Mouse (Mus musculus): Measurements from ENCODE around the gene Ovgp1. TPM values are rescaled to one million over a fixed set of nuclear protein-coding genes. Genes with fewer than 3 reads are reported as not detected.
"Not testable (repeated sequence)": the region's sequence is repeated elsewhere in the genome, so short reads cannot be mapped to it uniquely, and the experiment has no call there.

The Ovgp1 gene
- polyA plus RNA-seq, 1 experiment from 2014 or later, result 0.56 TPM

- Histone ChIP-seq H3K9me3 (ENCODE audit: control insufficient read depth, low read length) (no peaks in the 10 kb centered on the region), H3K36me3 (ENCODE audit: control insufficient read depth, insufficient read depth, low read length) (no peaks in the 10 kb centered on the region), H3K4me3 (ENCODE audit: low read depth, low read length) (no peak overlapping the region), H3K4me1 (replicated peaks; ENCODE audit: control insufficient read depth, insufficient read depth) (no peaks in the 10 kb centered on the region; the same call in 1 of the 2 replicates), H3K27me3 (ENCODE audit: control insufficient read depth, insufficient read depth, low read length) (no peaks in the 10 kb centered on the region), H3K4me2 (replicated peaks; ENCODE audit: low read depth) (no peak overlapping the region; the same call in 1 of the 2 replicates), H3K9ac (ENCODE audit: low read length) (no peak overlapping the region), H3K27ac (replicated peaks) (no peak overlapping the region)
- ATAC-seq (ENCODE audit: low FRiP score, low TSS enrichment) (peak; percentile 88), DNase-seq (ENCODE audit: low spot score) (peak; percentile 67)
- no peak for TF ChIP-seq EP300 (optimal IDR thresholded peaks at IDR 0.05)
- no peak for TF ChIP-seq CTCF (IDR thresholded peaks at IDR 0.05; ENCODE audit: low read depth)
- 18% methylated on average over 17 of the region's 17 CpGs for WGBS
Observed at GRCm38 (mm10) chr3:106001416-106002370, 28.2 kb downstream of the Ovgp1 start.

GRCm38 (mm10) chr3:106003360-106003759, 29.8 kb downstream of the Ovgp1 start:
- not testable (repeated sequence) for DNase-seq (ENCODE audit: low spot score); H3K4me1 ChIP-seq (replicated peaks; ENCODE audit: control insufficient read depth, insufficient read depth); ATAC-seq (ENCODE audit: low FRiP score, low TSS enrichment); H3K9me3 ChIP-seq (ENCODE audit: control insufficient read depth, low read length); H3K4me2 ChIP-seq (replicated peaks; ENCODE audit: low read depth); H3K4me3 ChIP-seq (ENCODE audit: low read depth, low read length); H3K9ac ChIP-seq (ENCODE audit: low read length); H3K27ac ChIP-seq (replicated peaks); H3K36me3 ChIP-seq (ENCODE audit: control insufficient read depth, insufficient read depth, low read length); H3K27me3 ChIP-seq (ENCODE audit: control insufficient read depth, insufficient read depth, low read length)
- 60% methylated on average over 10 of the region's 10 CpGs for WGBS

GRCm38 (mm10) chr3:106014546-106014945, 41.0 kb downstream of the Ovgp1 start, which contains the start of gene Pifo:
Gene Pifo (minus strand): TSS chr3:106014646.
- no peak within 1 kb of the TSS for H3K27ac ChIP-seq (replicated peaks)
- WGBS, result 91% methylated on average over 2 of the region's 2 CpGs

GRCm38 (mm10) chr3:106021840-106022239, 48.3 kb downstream of the Ovgp1 start:
- DNase-seq (ENCODE audit: low spot score), result no peak
- Histone ChIP-seq H3K4me2 (replicated peaks; ENCODE audit: low read depth) (no peak overlapping the region), H3K4me1 (replicated peaks; ENCODE audit: control insufficient read depth, insufficient read depth) (no peaks in the 10 kb centered on the region), H3K27ac (replicated peaks) (no peak overlapping the region), H3K9ac (ENCODE audit: low read length) (no peak overlapping the region), H3K27me3 (ENCODE audit: control insufficient read depth, insufficient read depth, low read length) (no peaks in the 10 kb centered on the region; the same call in 1 of the 2 replicates), H3K4me3 (ENCODE audit: low read depth, low read length) (no peak overlapping the region), H3K36me3 (ENCODE audit: control insufficient read depth, insufficient read depth, low read length) (no peaks in the 10 kb centered on the region), H3K9me3 (ENCODE audit: control insufficient read depth, low read length) (no peaks in the 10 kb centered on the region)
- TF ChIP-seq EP300 (optimal IDR thresholded peaks at IDR 0.05) (no peak), CTCF (IDR thresholded peaks at IDR 0.05; ENCODE audit: low read depth) (peak; percentile 73)
- no peak for ATAC-seq (ENCODE audit: low FRiP score, low TSS enrichment)

More at GRCm38 (mm10) chr3:106014546-106014945, 41.0 kb downstream of the Ovgp1 start, which contains the start of gene Pifo:
- H3K4me2 ChIP-seq (replicated peaks; ENCODE audit: low read depth), result no peak within 1 kb of the TSS
- no peaks in the 10 kb centered on the region for H3K9me3 ChIP-seq (ENCODE audit: control insufficient read depth, low read length)
- ATAC-seq (ENCODE audit: low FRiP score, low TSS enrichment) (no peak), DNase-seq (ENCODE audit: low spot score) (no peak)
- no peaks in the 10 kb centered on the region; the same call in 1 of the 2 replicates for H3K27me3 ChIP-seq (ENCODE audit: control insufficient read depth, insufficient read depth, low read length)
- no peak within 1 kb of the TSS for H3K4me3 ChIP-seq (ENCODE audit: low read depth, low read length)
- no peaks in the 10 kb centered on the region for H3K4me1 ChIP-seq (replicated peaks; ENCODE audit: control insufficient read depth, insufficient read depth)
- H3K9ac ChIP-seq (ENCODE audit: low read length), result no peak within 1 kb of the TSS
- TF ChIP-seq CTCF (IDR thresholded peaks at IDR 0.05; ENCODE audit: low read depth), result no peak
- no peak for TF ChIP-seq EP300 (optimal IDR thresholded peaks at IDR 0.05)
- no peaks in the 10 kb centered on the region for H3K36me3 ChIP-seq (ENCODE audit: control insufficient read depth, insufficient read depth, low read length)

- no peak overlapping the region for H3K4me3 ChIP-seq (ENCODE audit: low read depth, low read length)
- 87% methylated on average over 2 of the region's 2 CpGs for WGBS
- H3K27me3 ChIP-seq (ENCODE audit: control insufficient read depth, insufficient read depth, low read length), result no peaks in the 10 kb centered on the region
- H3K9ac ChIP-seq (ENCODE audit: low read length), result no peak overlapping the region
- H3K4me1 ChIP-seq (replicated peaks; ENCODE audit: control insufficient read depth, insufficient read depth), result no peaks in the 10 kb centered on the region
- H3K9me3 ChIP-seq (ENCODE audit: control insufficient read depth, low read length), result no peaks in the 10 kb centered on the region
- ATAC-seq (ENCODE audit: low FRiP score, low TSS enrichment) (no peak), DNase-seq (ENCODE audit: low spot score) (no peak)
- no peak overlapping the region for H3K4me2 ChIP-seq (replicated peaks; ENCODE audit: low read depth)
- no peak for TF ChIP-seq EP300 (optimal IDR thresholded peaks at IDR 0.05)
- no peak for TF ChIP-seq CTCF (IDR thresholded peaks at IDR 0.05; ENCODE audit: low read depth)
- no peak overlapping the region for H3K27ac ChIP-seq (replicated peaks)
- H3K36me3 ChIP-seq (ENCODE audit: control insufficient read depth, insufficient read depth, low read length), result no peaks in the 10 kb centered on the region
Observed at GRCm38 (mm10) chr3:106024135-106024534, 50.6 kb downstream of the Ovgp1 start.

GRCm38 (mm10) chr3:106032781-106033180, 59.3 kb downstream of the Ovgp1 start, which contains the start of gene Chil5:
Gene Chil5 (minus strand): TSS chr3:106032814.
- no peak within 1 kb of the TSS for H3K27ac ChIP-seq (replicated peaks)
- no peak for ATAC-seq (ENCODE audit: low FRiP score, low TSS enrichment)
- TF ChIP-seq EP300 (optimal IDR thresholded peaks at IDR 0.05) (no peak), CTCF (IDR thresholded peaks at IDR 0.05; ENCODE audit: low read depth) (no peak)

More at GRCm38 (mm10) chr3:106032781-106033180, 59.3 kb downstream of the Ovgp1 start, which contains the start of gene Chil5:
- 77% methylated on average over 1 of the region's 1 CpGs for WGBS
- Histone ChIP-seq H3K27me3 (ENCODE audit: control insufficient read depth, insufficient read depth, low read length) (no peaks in the 10 kb centered on the region), H3K9me3 (ENCODE audit: control insufficient read depth, low read length) (no peaks in the 10 kb centered on the region), H3K4me3 (ENCODE audit: low read depth, low read length) (no peak within 1 kb of the TSS), H3K4me1 (replicated peaks; ENCODE audit: control insufficient read depth, insufficient read depth) (no peaks in the 10 kb centered on the region), H3K4me2 (replicated peaks; ENCODE audit: low read depth) (no peak within 1 kb of the TSS), H3K9ac (ENCODE audit: low read length) (no peak within 1 kb of the TSS), H3K36me3 (ENCODE audit: control insufficient read depth, insufficient read depth, low read length) (no peaks in the 10 kb centered on the region)
- DNase-seq (ENCODE audit: low spot score), result no peak

Other genes with a start within 250 kb of the Ovgp1 start
- 119 and 120 TPM in 2 replicates for gene Rap1a, start 172.4 kb upstream of the Ovgp1 start, polyA plus RNA-seq (2015; fragmentation: Nextera tagmentation; extraction: Ambion mirVana)
- 0.34 and 0.47 TPM in 2 replicates for gene Adora3, start 102.9 kb upstream of the Ovgp1 start, polyA plus RNA-seq (2015; fragmentation: Nextera tagmentation; extraction: Ambion mirVana)
- 0.17 and 0.36 TPM in 2 replicates for gene Tmigd3, start 102.8 kb upstream of the Ovgp1 start, polyA plus RNA-seq (2015; fragmentation: Nextera tagmentation; extraction: Ambion mirVana)
- gene I830077J02Rik, start 41.0 kb upstream of the Ovgp1 start, polyA plus RNA-seq (2015; fragmentation: Nextera tagmentation; extraction: Ambion mirVana), result 0.63 and 1.2 TPM in 2 replicates
- gene Wdr77, start 14.3 kb upstream of the Ovgp1 start, polyA plus RNA-seq (2015; fragmentation: Nextera tagmentation; extraction: Ambion mirVana), result 52.7 and 54.4 TPM in 2 replicates
- gene Atp5f1, start 13.6 kb upstream of the Ovgp1 start, polyA plus RNA-seq (2015; fragmentation: Nextera tagmentation; extraction: Ambion mirVana), result 406 and 414 TPM in 2 replicates
- gene Pifo, start 40.9 kb downstream of the Ovgp1 start, polyA plus RNA-seq (2015; fragmentation: Nextera tagmentation; extraction: Ambion mirVana), result not detected in 2 replicates
- gene Chil5, start 59.1 kb downstream of the Ovgp1 start, polyA plus RNA-seq (2015; fragmentation: Nextera tagmentation; extraction: Ambion mirVana), result 0.17 TPM in 1 of 2 replicates, not detected in the other
- 1.5 and 1.9 TPM in 2 replicates for gene Chia1, start 139.5 kb downstream of the Ovgp1 start, polyA plus RNA-seq (2015; fragmentation: Nextera tagmentation; extraction: Ambion mirVana)
- 0.24 and 0.39 TPM in 2 replicates for gene Chil3, start 193.9 kb downstream of the Ovgp1 start, polyA plus RNA-seq (2015; fragmentation: Nextera tagmentation; extraction: Ambion mirVana)
- gene Chil4, start 245.8 kb downstream of the Ovgp1 start, polyA plus RNA-seq (2015; fragmentation: Nextera tagmentation; extraction: Ambion mirVana), result 1.0 and 1.2 TPM in 2 replicates